Mouse (Mus musculus) heart, embryonic 14.5 days (tissue): ENCODE measurements around the gene Fam241a. TPM values are rescaled to one million over a fixed set of nuclear protein-coding genes. Genes with fewer than 3 reads are reported as not detected.

Source experiments
- ATAC-seq: fragments of 200-750 bp; cut with Nextera tagmentation; 2 replicates; pipeline ENCODE4 v1.8.0; 2017; ENCODE audit warnings: low read depth, moderate TSS enrichment; ENCODE audit not compliant: insufficient number of reproducible peaks, insufficient read depth, low FRiP score
- H3K27ac ChIP-seq, 2 experiments: fragments of 200-500 bp in 1 of 2; fragments of 300-500 bp in 1 of 2; sonication (generic) in 1 of 2; replicated peaks in 1 of 2; 2 replicates each; pipeline ENCODE4 v1.5.1; 2012 to 2014; ENCODE audit warnings: low read depth in 2 of 2, low read length in 2 of 2, control low read depth in 1 of 2, mild to moderate bottlenecking in 1 of 2, mixed read lengths in 1 of 2; ENCODE audit not compliant: control insufficient read depth in 1 of 2, insufficient read depth in 1 of 2
- H3K27me3 ChIP-seq: fragments of 300-500 bp; sonication (generic); 2 replicates; pipeline ENCODE4 v1.6.1; 2014; ENCODE audit warnings: mild to moderate bottlenecking, low read length, control low read depth; ENCODE audit not compliant: control insufficient read depth, insufficient read depth
- H3K36me3 ChIP-seq: fragments of 300-500 bp; sonication (generic); 2 replicates; pipeline ENCODE4 v1.6.1; 2014; ENCODE audit warnings: mild to moderate bottlenecking, control low read depth, low read length, mixed read lengths; ENCODE audit not compliant: control insufficient read depth, insufficient read depth
- H3K4me1 ChIP-seq, 2 experiments: fragments of 200-500 bp in 1 of 2; fragments of 300-500 bp in 1 of 2; sonication (generic) in 1 of 2; 2 replicates each; pipeline ENCODE4 v1.6.1; 2012 to 2014; ENCODE audit warnings: low read length in 2 of 2, control low read depth in 1 of 2, mixed read lengths in 1 of 2; ENCODE audit not compliant: control insufficient read depth in 2 of 2, insufficient read depth in 2 of 2
- H3K4me2 ChIP-seq: fragments of 300-500 bp; sonication (generic); 2 replicates; pipeline ENCODE4 v1.6.1; 2014; ENCODE audit warnings: mild to moderate bottlenecking, low read length
- H3K4me3 ChIP-seq, 2 experiments: fragments of 200-500 bp in 1 of 2; fragments of 300-500 bp in 1 of 2; sonication (generic) in 1 of 2; 2 replicates each; pipeline ENCODE4 v1.5.1; 2012 to 2014; ENCODE audit warnings: low read length in 2 of 2, mild to moderate bottlenecking in 2 of 2, control low read depth in 1 of 2, low read depth in 1 of 2, moderate library complexity in 1 of 2; ENCODE audit not compliant: control insufficient read depth in 1 of 2, insufficient read depth in 1 of 2
- H3K9ac ChIP-seq: fragments of 300-500 bp; sonication (generic); 2 replicates; pipeline ENCODE4 v1.6.1; 2014; ENCODE audit warnings: mild to moderate bottlenecking, low read length
- H3K9me3 ChIP-seq: fragments of 300-500 bp; sonication (generic); 2 replicates; pipeline ENCODE4 v1.6.1; 2016; ENCODE audit warnings: low read length, control low read depth; ENCODE audit not compliant: control insufficient read depth
- WGBS: fragments of 180-500 bp; shearing (Covaris S2); extraction: QIAGEN DNeasy Blood & Tissue Kit; methylation state at CpG from one replicate; pipeline ENCODE4 v1.1.7; 2014; 5-methylcytosine and 5-hydroxymethylcytosine counted together
- polyA plus RNA-seq: library from polyadenylated mRNA; unstranded; fragments of >200 nt; fragmentation: Nextera tagmentation; extraction: Ambion mirVana; gene quantifications from 2 replicates; pipeline ENCODE4 v1.2.1, GENCODE M21; 2014

The Fam241a gene
- polyA plus RNA-seq, 1 experiment from 2014 or later, result 10.2 TPM

- no peaks in the 10 kb centered on the region for H3K9me3 ChIP-seq
- no peaks in the 10 kb centered on the region for H3K4me1 ChIP-seq
- H3K4me3 ChIP-seq, result no peak overlapping the region
- no peak for ATAC-seq
- no peaks in the 10 kb centered on the region for H3K36me3 ChIP-seq
- H3K4me2 ChIP-seq, result no peak overlapping the region
- WGBS, result 54% methylated on average over 4 of the region's 4 CpGs
- H3K27ac ChIP-seq, result no peak overlapping the region
- H3K27me3 ChIP-seq, result no peaks in the 10 kb centered on the region
- no peak overlapping the region for H3K9ac ChIP-seq
These were observed 21.8 kb downstream of the Fam241a start for GRCm38 (mm10) chr3:127874254-127874883.

- no peak overlapping the region for H3K4me2 ChIP-seq
- H3K27ac ChIP-seq, result peak overlapping the region; percentile 12 to 39; a peak in 3 of 4 replicates
- no peaks in the 10 kb centered on the region for H3K27me3 ChIP-seq
- H3K4me3 ChIP-seq, result no peak overlapping the region
- no peak for ATAC-seq
- no peaks in the 10 kb centered on the region for H3K36me3 ChIP-seq
- no peaks in the 10 kb centered on the region for H3K4me1 ChIP-seq
- H3K9ac ChIP-seq, result no peak overlapping the region
- 57% methylated on average over 9 of the region's 9 CpGs for WGBS
- H3K9me3 ChIP-seq, result no peaks in the 10 kb centered on the region
These were observed 24.5 kb downstream of the Fam241a start for GRCm38 (mm10) chr3:127871575-127871974.

DNA sequence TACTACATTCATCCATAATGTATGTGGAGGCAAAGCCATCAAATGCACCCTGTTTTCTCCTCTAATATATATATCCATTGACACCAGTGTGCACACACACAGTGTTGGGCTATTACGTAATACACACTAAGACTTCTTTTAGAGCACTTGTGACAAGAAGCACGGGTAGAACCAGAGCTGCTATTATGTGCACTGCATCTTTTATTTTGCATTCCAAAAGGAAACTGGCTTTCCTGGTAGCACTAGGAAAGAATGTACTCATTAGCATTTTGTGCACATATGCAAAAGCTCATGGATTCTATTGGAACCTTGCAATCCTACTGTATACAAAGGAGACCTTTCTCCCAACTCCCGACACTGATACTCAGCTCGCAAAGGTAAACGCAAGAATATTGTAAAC, 27.2 kb downstream of the Fam241a start:
- no peak for ATAC-seq
- Histone ChIP-seq H3K27me3 (no peaks in the 10 kb centered on the region), H3K4me2 (no peak overlapping the region), H3K27ac (no peak overlapping the region), H3K4me1 (no peaks in the 10 kb centered on the region), H3K9ac (no peak overlapping the region), H3K36me3 (no peaks in the 10 kb centered on the region), H3K4me3 (no peak overlapping the region), H3K9me3 (no peaks in the 10 kb centered on the region)
- WGBS, result 85% methylated on average over 5 of the region's 5 CpGs

DNA sequence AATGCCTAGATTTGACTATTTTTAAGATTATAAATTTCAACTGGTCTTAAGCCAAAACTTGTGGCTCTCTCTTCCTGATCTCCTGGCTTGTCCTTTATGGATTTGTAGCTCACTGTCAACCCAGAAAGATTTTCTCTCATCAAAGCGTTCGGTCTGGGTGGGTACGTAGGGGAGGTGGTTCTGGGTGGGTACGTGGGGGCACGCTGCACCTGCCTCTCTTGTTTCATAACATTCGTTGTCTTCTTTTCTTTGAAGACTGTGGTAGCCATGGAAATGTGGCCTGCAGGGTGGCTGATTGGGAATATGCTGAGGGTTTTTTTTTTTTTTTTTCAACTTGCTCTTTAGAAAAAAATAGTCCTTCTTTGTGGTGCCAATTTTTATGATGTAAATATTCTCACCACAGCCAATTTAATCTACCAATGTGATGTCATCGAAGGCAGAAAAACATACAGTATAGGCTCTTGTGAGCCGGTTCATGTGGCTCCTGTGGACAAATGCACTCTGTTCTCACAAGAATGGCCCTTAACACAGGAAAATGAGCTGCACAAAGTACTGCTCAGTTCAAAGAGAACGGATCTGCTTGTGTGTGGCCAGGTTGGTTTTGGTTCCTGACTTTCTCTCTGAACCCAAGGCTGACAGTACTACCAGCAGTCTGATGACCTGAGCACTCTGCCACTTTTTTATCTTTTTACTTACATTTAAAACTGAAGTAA, 27.9 kb downstream of the Fam241a start:
- H3K9me3 ChIP-seq, result no peaks in the 10 kb centered on the region
- WGBS, result 90% methylated on average over 9 of the region's 9 CpGs
- peaks cover 0 to 3% of the 10 kb centered on the region in 2 experiments; a peak in 2 of 4 replicates for H3K4me1 ChIP-seq
- H3K36me3 ChIP-seq, result no peaks in the 10 kb centered on the region
- no peak overlapping the region for H3K4me3 ChIP-seq
- ATAC-seq, result no peak
- no peak overlapping the region for H3K9ac ChIP-seq
- no peaks in the 10 kb centered on the region for H3K27me3 ChIP-seq
- no peak overlapping the region for H3K4me2 ChIP-seq
- no peak overlapping the region for H3K27ac ChIP-seq

GRCm38 (mm10) chr3:127864242-127864641, 31.9 kb downstream of the Fam241a start:
- peaks cover 0 to 3% of the 10 kb centered on the region in 2 experiments; a peak in 2 of 4 replicates for H3K4me1 ChIP-seq
- H3K36me3 ChIP-seq, result no peaks in the 10 kb centered on the region
- no peak overlapping the region for H3K9ac ChIP-seq
- H3K27ac ChIP-seq, result no peak overlapping the region
- peaks cover 3% of the 10 kb centered on the region; the same call in 1 of the 2 replicates for H3K9me3 ChIP-seq
- H3K4me2 ChIP-seq, result no peak overlapping the region
- WGBS, result 36% methylated on average over 2 of the region's 2 CpGs
- H3K27me3 ChIP-seq, result no peaks in the 10 kb centered on the region
- H3K4me3 ChIP-seq, result no peak overlapping the region
- ATAC-seq, result no peak

DNA sequence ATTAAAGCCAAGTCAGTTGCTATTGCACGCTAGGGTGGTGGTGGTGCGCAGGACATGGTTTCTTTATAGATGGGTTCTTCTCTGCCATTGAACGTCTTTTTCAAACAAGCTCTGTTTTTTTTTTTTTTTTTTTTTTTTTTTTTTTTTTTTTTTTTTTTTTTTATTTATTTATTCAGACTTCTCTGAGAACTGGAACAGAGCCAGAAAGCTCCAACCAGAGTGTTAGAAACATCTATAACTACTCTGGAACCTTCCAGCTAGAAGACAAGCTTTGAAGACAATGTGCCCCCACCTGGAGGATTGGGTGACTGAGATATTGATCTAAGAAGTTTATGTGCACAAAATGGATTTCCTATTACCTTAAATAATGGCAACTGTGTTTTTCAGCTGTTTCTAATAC, 32.6 kb downstream of the Fam241a start:
- no peak for ATAC-seq
- H3K27me3 ChIP-seq, result no peaks in the 10 kb centered on the region
- H3K9ac ChIP-seq, result no peak overlapping the region
- H3K27ac ChIP-seq, result no peak overlapping the region
- no peak overlapping the region for H3K4me3 ChIP-seq
- peaks cover 6% of the 10 kb centered on the region; the same call in 1 of the 2 replicates for H3K9me3 ChIP-seq
- H3K4me1 ChIP-seq, result peaks cover 0 to 3% of the 10 kb centered on the region in 2 experiments; a peak in 2 of 4 replicates
- no peak overlapping the region for H3K4me2 ChIP-seq
- H3K36me3 ChIP-seq, result no peaks in the 10 kb centered on the region
- WGBS, result 44% methylated on average over 3 of the region's 3 CpGs

GRCm38 (mm10) chr3:127862479-127862878, 33.6 kb downstream of the Fam241a start:
- WGBS, result 78% methylated on average over 4 of the region's 4 CpGs
- Histone ChIP-seq H3K9me3 (peaks cover 6% of the 10 kb centered on the region; the same call in 1 of the 2 replicates), H3K4me1 (peaks cover 0 to 3% of the 10 kb centered on the region in 2 experiments; a peak in 2 of 4 replicates), H3K27ac (no peak overlapping the region), H3K9ac (no peak overlapping the region), H3K4me3 (no peak overlapping the region), H3K4me2 (no peak overlapping the region), H3K27me3 (no peaks in the 10 kb centered on the region), H3K36me3 (no peaks in the 10 kb centered on the region)
- ATAC-seq, result no peak
